Comparison of ENCODE assay signal across 1 mouse cellular context in the genomic region with DNA sequence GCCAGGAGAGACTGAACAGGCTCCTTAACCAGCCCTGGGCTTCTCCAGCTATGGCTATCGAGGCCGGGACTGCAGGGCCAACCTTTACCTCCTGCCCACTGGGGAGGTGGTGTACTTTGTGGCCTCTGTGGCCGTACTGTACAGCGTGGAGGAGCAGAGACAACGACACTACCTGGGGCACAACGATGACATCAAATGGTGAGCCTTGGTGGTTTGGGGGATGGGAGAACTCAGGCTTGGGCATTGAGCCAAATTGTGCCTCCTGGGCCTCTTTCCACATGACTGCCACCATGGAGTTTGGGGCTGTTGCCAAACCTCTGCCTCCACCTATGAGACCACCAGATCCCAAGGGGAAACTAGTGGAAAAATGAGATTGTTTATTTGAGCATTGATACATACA.
TF ChIP-seq lines count a peak whose summit lies in the region.

No protein-coding gene starts in this region.

TF ChIP-seq in ES-E14, 5 proteins besides CTCF, POLR2A, EP300 and RAD21 (continued from another document):
- TF ChIP-seq MAFK (IDR thresholded peaks at IDR 0.05; ENCODE audit: insufficient read depth, low read depth, low read length) = no peak
- no peak for TF ChIP-seq ZC3H11A (IDR thresholded peaks at IDR 0.05; ENCODE audit: borderline replicate concordance, low read depth, low read length)
- TF ChIP-seq HCFC1 (IDR thresholded peaks at IDR 0.05; ENCODE audit: borderline replicate concordance, insufficient read depth, low read length) = no peak
TF ChIP-seq in ES-E14: peak in this region for 0.
